ENCODE assay signal across 27 mouse cellular contexts in genomic region chr10:104668286-104668685, GRCm38 (mm10).
"Had no signal": no experiment of that assay in that cellular context is flagged by ENCODE, and none has a peak within 500 bp of the region (broad histone marks: within the 10 kb centered on the region; RNA-seq: fewer than 3 reads in every experiment).

No protein-coding gene starts in this region.

- H3K4me3 ChIP-seq: heart, adult 2 months; heart, embryonic 13.5 days; heart, embryonic 15.5 days; hindbrain, embryonic 13.5 days; hindbrain, embryonic 15.5 days; kidney, embryonic 15.5 days; limb, embryonic 12.5 days; limb, embryonic 15.5 days; liver, embryonic 12.5 days had no signal

- H3K4me2 ChIP-seq: heart, embryonic 11.5 days; heart, embryonic 13.5 days; heart, embryonic 15.5 days; hindbrain, embryonic 13.5 days; hindbrain, embryonic 15.5 days; kidney, embryonic 15.5 days; limb, embryonic 12.5 days; limb, embryonic 15.5 days; liver, embryonic 12.5 days had no signal

- DNase-seq: gastrocnemius, postnatal 14 days; gastrocnemius, postnatal 36 days; heart, adult 11 months; heart, adult 2 months; heart, postnatal 14 days; heart, postnatal 36 days; kidney, adult 11 months; kidney, adult 2 months; kidney, adult 9 months; kidney, postnatal 14 days; kidney, postnatal 36 days; layer of hippocampus, adult 9-11 months; layer of hippocampus, postnatal 36 days; left cerebral cortex, postnatal 4 days had no signal

- H3K9me3 ChIP-seq: heart, embryonic 13.5 days; heart, embryonic 15.5 days; hindbrain, embryonic 13.5 days; hindbrain, embryonic 15.5 days; kidney, embryonic 15.5 days; limb, embryonic 12.5 days; limb, embryonic 15.5 days; liver, embryonic 12.5 days had no signal

- H3K4me1 ChIP-seq: heart, embryonic 13.5 days; heart, embryonic 15.5 days; hindbrain, embryonic 13.5 days; hindbrain, embryonic 15.5 days; kidney, embryonic 15.5 days; limb, embryonic 12.5 days; limb, embryonic 15.5 days; liver, embryonic 12.5 days had no signal

- H3K27ac ChIP-seq: heart, adult 2 months; heart, embryonic 13.5 days; heart, embryonic 15.5 days; hindbrain, embryonic 13.5 days; hindbrain, embryonic 15.5 days; hindbrain, postnatal 0 days; kidney, embryonic 15.5 days; kidney, postnatal 0 days; limb, embryonic 12.5 days; limb, embryonic 15.5 days; liver, embryonic 12.5 days; liver, embryonic 14.5 days had no signal

- ATAC-seq: hindbrain, postnatal 0 days; intestine, embryonic 16.5 days; liver, embryonic 12.5 days had no signal

- H3K36me3 ChIP-seq: heart, embryonic 13.5 days; heart, embryonic 15.5 days; hindbrain, embryonic 13.5 days; hindbrain, embryonic 15.5 days; kidney, embryonic 15.5 days; limb, embryonic 12.5 days; limb, embryonic 15.5 days; liver, embryonic 12.5 days had no signal

- H3K9ac ChIP-seq: heart, embryonic 13.5 days; heart, embryonic 15.5 days; hindbrain, embryonic 13.5 days; hindbrain, embryonic 15.5 days; kidney, embryonic 15.5 days; limb, embryonic 12.5 days; limb, embryonic 15.5 days; liver, embryonic 12.5 days; liver, embryonic 14.5 days had no signal

- H3K27me3 ChIP-seq: heart, embryonic 13.5 days; heart, embryonic 15.5 days; hindbrain, embryonic 13.5 days; hindbrain, embryonic 15.5 days; kidney, embryonic 15.5 days; limb, embryonic 12.5 days; limb, embryonic 15.5 days; liver, embryonic 12.5 days had no signal
